Mouse (Mus musculus): ENCODE results near the gene Cfap52.

The Cfap52 gene

GRCm38 (mm10) chr11:67925000-67925399, 40.5 kb downstream of the Cfap52 start:
- no peak for DNase-seq

GRCm38 (mm10) chr11:67923720-67924119, 41.7 kb downstream of the Cfap52 start:
- DNase-seq, result no peak

GRCm38 (mm10) chr11:67922755-67923125, 42.7 kb downstream of the Cfap52 start:
- DNase-seq, result no peak

GRCm38 (mm10) chr11:67921827-67922754, 43.4 kb downstream of the Cfap52 start, which contains the start of gene Usp43:
Gene Usp43, minus strand, starts transcription at chr11:67922153.
- DNase-seq, result peak; percentile 1

- DNase-seq, result no peak
These were observed 44.2 kb downstream of the Cfap52 start for GRCm38 (mm10) chr11:67921091-67921826.

- no peak for DNase-seq
These were observed 45.1 kb downstream of the Cfap52 start for GRCm38 (mm10) chr11:67920226-67920960.

GRCm38 (mm10) chr11:67919593-67919992, 45.9 kb downstream of the Cfap52 start:
- no peak for DNase-seq

- DNase-seq, result no peak
These were observed 48.3 kb downstream of the Cfap52 start for GRCm38 (mm10) chr11:67917126-67917525.

- DNase-seq, result no peak
These were observed 54.4 kb downstream of the Cfap52 start for GRCm38 (mm10) chr11:67911074-67911473.

- no peak for DNase-seq
These were observed 61.7 kb downstream of the Cfap52 start for GRCm38 (mm10) chr11:67903756-67904155.

GRCm38 (mm10) chr11:67897064-67897560, 68.3 kb downstream of the Cfap52 start:
- peak; percentile 10 for DNase-seq

- no peak for DNase-seq
These were observed 69.8 kb downstream of the Cfap52 start for GRCm38 (mm10) chr11:67895641-67896040.

- no peak for DNase-seq
These were observed 76.9 kb downstream of the Cfap52 start for GRCm38 (mm10) chr11:67888521-67888920.

GRCm38 (mm10) chr11:67885921-67886320, 79.5 kb downstream of the Cfap52 start:
- no peak for DNase-seq
